In genomic region chr8:93888150-93888676, GRCm38 (mm10) we compare ENCODE assay signal across 12 mouse cellular contexts.
DNase-seq lines count a peak whose midpoint lies in the region; ATAC-seq and TF ChIP-seq lines count a peak whose summit lies in the region.
"Had no signal": no experiment of that assay in that cellular context is flagged by ENCODE, and none has a peak within 500 bp of the region (broad histone marks: within the 10 kb centered on the region; RNA-seq: fewer than 3 reads in every experiment).

No protein-coding gene starts in this region.

- no peak overlapping the region for H3K4me3 ChIP-seq in heart, embryonic 14.5 days (ENCODE audit: control insufficient read depth in 1 of 2, insufficient read depth in 1 of 2, low read depth in 1 of 2, low read length in 2 of 2)
- no peak overlapping the region for H3K4me3 ChIP-seq in midbrain, embryonic 12.5 days
- no peak overlapping the region for H3K4me3 ChIP-seq in midbrain, postnatal 0 days (ENCODE audit: low read depth, low read length)
- no peak overlapping the region for H3K4me3 ChIP-seq in hindbrain, embryonic 13.5 days
- H3K4me3 ChIP-seq in neural tube, embryonic 14.5 days (ENCODE audit: low read depth, low read length), result no peak overlapping the region
- H3K4me3 ChIP-seq: erythroblast, embryonic 14.5 days; liver, embryonic 13.5 days had no signal

- 44% methylated on average over 4 of the region's 4 CpGs for WGBS in heart, embryonic 14.5 days
- 84% methylated on average over 4 of the region's 4 CpGs for WGBS in midbrain, embryonic 12.5 days
- WGBS in midbrain, postnatal 0 days, result 74% methylated on average over 4 of the region's 4 CpGs
- 71% methylated on average over 4 of the region's 4 CpGs for WGBS in hindbrain, embryonic 13.5 days
- 69% methylated on average over 4 of the region's 4 CpGs for WGBS in neural tube, embryonic 14.5 days

- H3K9ac ChIP-seq in heart, embryonic 14.5 days (ENCODE audit: low read length), result no peak overlapping the region
- no peak overlapping the region for H3K9ac ChIP-seq in midbrain, embryonic 12.5 days (replicated peaks)
- H3K9ac ChIP-seq in midbrain, postnatal 0 days (replicated peaks; ENCODE audit: low read length, poor library complexity, severe bottlenecking), result no peak overlapping the region
- H3K9ac ChIP-seq in hindbrain, embryonic 13.5 days, result no peak overlapping the region
- H3K9ac ChIP-seq in neural tube, embryonic 14.5 days (replicated peaks; ENCODE audit: low read depth, low read length), result no peak overlapping the region
- H3K9ac ChIP-seq: liver, embryonic 13.5 days had no signal

- ATAC-seq in heart, embryonic 14.5 days (ENCODE audit: insufficient number of reproducible peaks, insufficient read depth, low FRiP score, low read depth), result no peak
- ATAC-seq in midbrain, embryonic 12.5 days (ENCODE audit: low FRiP score, low read depth), result no peak
- ATAC-seq in midbrain, postnatal 0 days (ENCODE audit: low FRiP score), result no peak
- ATAC-seq in hindbrain, embryonic 13.5 days (ENCODE audit: low FRiP score), result no peak; the same call in 1 of the 2 replicates
- ATAC-seq in neural tube, embryonic 14.5 days (ENCODE audit: low read depth), result no peak

- no peak for DNase-seq in heart, adult 18-20 months
- DNase-seq in midbrain, postnatal 0 days (ENCODE audit: low spot score), result no peak
- DNase-seq in kidney, adult 11 months, result no peak
- DNase-seq in frontal cortex, postnatal 25 days (ENCODE audit: low spot score in 2 of 2), result no peak
- DNase-seq: cerebellum, adult 11-12 months; kidney, postnatal 10 days; liver, embryonic 13.5 days had no signal

- no peaks in the 10 kb centered on the region for H3K27me3 ChIP-seq in heart, embryonic 14.5 days (ENCODE audit: control insufficient read depth, insufficient read depth, low read length)
- no peaks in the 10 kb centered on the region for H3K27me3 ChIP-seq in midbrain, embryonic 12.5 days
- H3K27me3 ChIP-seq in midbrain, postnatal 0 days (ENCODE audit: insufficient read depth, low read length), result no peaks in the 10 kb centered on the region
- no peaks in the 10 kb centered on the region for H3K27me3 ChIP-seq in hindbrain, embryonic 13.5 days
- H3K27me3 ChIP-seq in neural tube, embryonic 14.5 days (ENCODE audit: control insufficient read depth, insufficient read depth, low read length), result no peaks in the 10 kb centered on the region
- H3K27me3 ChIP-seq: liver, embryonic 13.5 days had no signal

- no peak overlapping the region for H3K4me2 ChIP-seq in heart, embryonic 14.5 days (ENCODE audit: low read length)
- H3K4me2 ChIP-seq in midbrain, embryonic 12.5 days (replicated peaks), result no peak overlapping the region
- H3K4me2 ChIP-seq in midbrain, postnatal 0 days (ENCODE audit: low read depth, low read length, poor library complexity, severe bottlenecking), result no peak overlapping the region
- no peak overlapping the region for H3K4me2 ChIP-seq in hindbrain, embryonic 13.5 days
- no peak overlapping the region for H3K4me2 ChIP-seq in neural tube, embryonic 14.5 days (ENCODE audit: low read depth, low read length)
- H3K4me2 ChIP-seq: liver, embryonic 13.5 days had no signal

- no peak for TF ChIP-seq CTCF in midbrain, postnatal 0 days (IDR thresholded peaks at IDR 0.05)

- H3K9me3 ChIP-seq in heart, embryonic 14.5 days (ENCODE audit: control insufficient read depth, low read length), result no peaks in the 10 kb centered on the region
- H3K9me3 ChIP-seq in midbrain, embryonic 12.5 days, result no peaks in the 10 kb centered on the region
- no peaks in the 10 kb centered on the region for H3K9me3 ChIP-seq in midbrain, postnatal 0 days (ENCODE audit: low read length)
- no peaks in the 10 kb centered on the region for H3K9me3 ChIP-seq in hindbrain, embryonic 13.5 days
- no peaks in the 10 kb centered on the region for H3K9me3 ChIP-seq in neural tube, embryonic 14.5 days (ENCODE audit: control insufficient read depth, low read length)
- H3K9me3 ChIP-seq: liver, embryonic 13.5 days had no signal

- no peaks in the 10 kb centered on the region for H3K36me3 ChIP-seq in heart, embryonic 14.5 days (ENCODE audit: control insufficient read depth, insufficient read depth, low read length)
- H3K36me3 ChIP-seq in midbrain, embryonic 12.5 days, result no peaks in the 10 kb centered on the region; the same call in 1 of the 2 replicates
- no peaks in the 10 kb centered on the region for H3K36me3 ChIP-seq in midbrain, postnatal 0 days (ENCODE audit: insufficient read depth, low read length)
- peaks cover 7% of the 10 kb centered on the region for H3K36me3 ChIP-seq in hindbrain, embryonic 13.5 days
- no peaks in the 10 kb centered on the region for H3K36me3 ChIP-seq in neural tube, embryonic 14.5 days (ENCODE audit: control insufficient read depth, insufficient read depth, low read length)
- H3K36me3 ChIP-seq: liver, embryonic 13.5 days had no signal

- peak overlapping the region; percentile 64 to 65; a peak in 3 of 4 replicates for H3K27ac ChIP-seq in heart, embryonic 14.5 days (replicated peaks in 1 of 2; ENCODE audit: control insufficient read depth in 1 of 2, insufficient read depth in 1 of 2, low read depth in 2 of 2, low read length in 2 of 2)
- H3K27ac ChIP-seq in midbrain, embryonic 12.5 days (replicated peaks), result peak overlapping the region; percentile 46; the same call in 1 of the 2 replicates
- no peak overlapping the region for H3K27ac ChIP-seq in midbrain, postnatal 0 days (ENCODE audit: low read depth, low read length)
- H3K27ac ChIP-seq in hindbrain, embryonic 13.5 days, result peak overlapping the region; percentile 64
- 0 out of 2 replicates have a peak overlapping the region, but pooled peaks have one; percentile 18 for H3K27ac ChIP-seq in neural tube, embryonic 14.5 days (ENCODE audit: low read depth, low read length)
- H3K27ac ChIP-seq: liver, embryonic 13.5 days had no signal

- peaks cover 20 to 26% of the 10 kb centered on the region in 2 experiments for H3K4me1 ChIP-seq in heart, embryonic 14.5 days (ENCODE audit: control insufficient read depth in 2 of 2, insufficient read depth in 2 of 2, low read length in 2 of 2)
- H3K4me1 ChIP-seq in midbrain, embryonic 12.5 days, result peaks cover 23% of the 10 kb centered on the region
- H3K4me1 ChIP-seq in midbrain, postnatal 0 days (ENCODE audit: insufficient read depth, low read length), result no peaks in the 10 kb centered on the region
- peaks cover 40% of the 10 kb centered on the region for H3K4me1 ChIP-seq in hindbrain, embryonic 13.5 days (replicated peaks)
- H3K4me1 ChIP-seq in neural tube, embryonic 14.5 days (ENCODE audit: control insufficient read depth, insufficient read depth, low read length), result 0 out of 2 replicates have a peak, but pooled peaks cover 10% of the 10 kb centered on the region
- H3K4me1 ChIP-seq: liver, embryonic 13.5 days had no signal
